Mouse (Mus musculus) lung, postnatal 4 days (tissue): ENCODE data around the gene Fbxw15.
"Not testable (repeated sequence)": the region's sequence is repeated elsewhere in the genome, so short reads cannot be mapped to it uniquely, and the experiment has no call there.

Experiments
- DNase-seq, 2 experiments: peaks; one replicate each; pipeline ENCODE4 v3.0.0; 2021

Gene Fbxw15

DNA sequence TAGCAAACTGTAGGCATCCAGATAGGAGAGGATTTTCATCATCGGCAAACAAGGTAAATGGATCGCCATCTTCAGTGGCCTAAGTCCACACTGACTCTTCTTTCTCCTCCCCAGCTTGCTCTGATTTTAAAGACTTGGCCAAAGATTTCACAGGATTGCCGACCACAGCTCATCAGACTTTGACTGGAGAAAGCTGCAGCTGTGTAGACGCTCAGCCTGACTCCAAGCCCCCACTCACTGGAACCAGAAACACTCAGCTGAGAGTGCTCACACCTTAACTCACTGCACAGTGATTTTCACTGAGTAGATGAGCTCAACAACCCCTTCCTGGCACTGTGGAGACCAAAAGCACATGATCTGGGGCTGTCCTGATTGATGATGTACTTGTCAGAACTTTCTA is at the start of gene Fbxw15:
TSS of gene Fbxw15 (minus strand) at position 101 of the 400 bp plus-strand sequence.
- not testable (repeated sequence) for DNase-seq

DNA sequence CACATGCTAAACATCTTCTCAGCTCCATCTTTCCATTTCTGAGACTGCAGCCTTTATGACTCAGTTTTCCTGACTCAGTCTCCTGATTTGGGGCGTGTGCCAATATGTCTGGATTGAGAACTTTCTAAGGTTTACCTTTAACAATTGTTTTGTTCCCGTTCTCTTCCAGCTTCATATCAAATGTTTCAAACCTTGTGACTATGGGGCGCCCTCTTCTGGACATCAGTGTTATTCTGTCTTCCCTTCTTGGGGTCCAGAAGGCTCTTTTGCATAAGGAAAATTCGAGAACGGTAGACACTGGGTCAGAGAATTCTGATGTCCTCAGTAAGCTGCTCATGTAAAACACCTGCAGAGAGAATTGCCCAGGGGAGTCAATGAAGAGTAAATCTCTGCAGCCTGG is 38.8 kb upstream of the Fbxw15 start:
- not testable (repeated sequence) for DNase-seq

DNA sequence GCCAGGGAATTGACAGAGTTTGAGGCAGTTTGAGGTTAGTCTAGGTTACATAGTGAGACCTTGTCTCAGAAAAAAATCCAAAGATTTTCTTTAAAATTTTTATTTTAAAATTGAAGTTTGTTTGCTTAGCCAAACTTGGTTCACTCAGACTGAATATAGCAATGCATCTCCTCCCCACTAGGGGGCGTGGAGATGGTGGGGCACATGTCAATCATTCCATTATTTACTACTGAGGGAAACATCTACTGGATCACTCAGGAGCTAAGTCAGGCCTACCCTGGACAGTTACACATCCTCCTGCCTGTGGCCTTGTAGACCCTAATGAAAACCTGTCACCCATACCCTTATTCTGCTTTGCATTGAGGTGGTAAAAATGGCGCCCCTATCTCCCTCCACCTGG is 34.1 kb upstream of the Fbxw15 start:
- not testable (repeated sequence) for DNase-seq

DNA sequence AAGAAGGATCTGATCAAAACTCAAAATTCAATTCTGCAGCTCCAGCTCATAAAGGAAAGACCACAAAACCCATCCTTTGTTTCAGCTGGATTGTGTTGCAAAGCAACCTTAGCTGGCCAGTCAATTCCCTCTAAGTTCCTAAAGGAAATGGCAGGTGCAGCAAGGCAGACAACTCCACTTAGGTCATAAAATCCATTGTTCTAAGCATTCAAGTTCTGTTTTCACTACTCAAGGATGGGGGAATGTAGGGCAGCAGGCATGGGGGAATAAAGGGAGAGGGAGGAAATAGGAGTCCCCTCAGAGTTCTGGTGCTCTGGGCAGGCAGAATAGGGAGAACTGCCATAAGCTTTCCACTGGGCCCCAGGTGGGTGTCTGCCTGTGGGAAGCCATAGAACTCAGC is 29.2 kb upstream of the Fbxw15 start:
- DNase-seq: no peak

DNA sequence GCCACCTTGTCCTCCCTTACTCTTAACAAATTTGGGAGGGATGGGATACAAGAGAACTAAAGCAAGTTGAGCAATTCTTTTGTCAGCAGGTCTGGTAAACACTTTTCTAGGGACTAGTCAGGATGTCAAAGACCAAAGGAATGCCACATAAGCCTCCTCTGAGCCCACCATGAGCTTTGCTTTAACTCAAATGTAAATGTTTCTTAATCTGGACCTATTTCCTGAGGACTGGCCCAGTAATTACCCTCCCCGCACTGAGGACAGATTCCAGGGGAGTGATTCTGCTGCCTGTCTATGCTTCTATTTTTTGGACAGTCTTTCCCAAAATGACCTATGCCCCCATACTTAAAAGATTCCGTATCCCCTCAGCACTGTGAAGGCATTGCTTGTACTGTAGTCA is 26.8 kb upstream of the Fbxw15 start:
- no peak for DNase-seq

DNA sequence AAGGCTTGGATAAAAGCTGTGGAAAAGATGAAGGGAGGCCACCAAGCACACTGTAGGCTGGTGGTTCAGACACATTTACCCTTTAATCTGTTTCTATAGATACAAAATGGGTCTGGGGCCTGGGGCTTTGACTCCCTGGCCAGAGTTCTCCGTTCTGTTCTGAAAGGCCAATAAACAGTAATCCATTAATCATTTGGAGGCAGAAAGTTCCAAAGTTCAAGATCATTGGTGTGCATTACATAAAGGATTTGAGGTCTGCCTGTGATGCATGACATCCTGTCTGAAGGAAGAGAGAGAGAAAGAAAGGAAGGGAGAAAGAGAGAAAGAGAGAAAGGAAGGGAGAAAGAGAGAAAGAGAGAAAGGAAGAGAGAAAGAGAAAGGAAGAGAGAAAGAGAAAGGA is 2.5 kb downstream of the Fbxw15 start:
- no peak for DNase-seq

DNA sequence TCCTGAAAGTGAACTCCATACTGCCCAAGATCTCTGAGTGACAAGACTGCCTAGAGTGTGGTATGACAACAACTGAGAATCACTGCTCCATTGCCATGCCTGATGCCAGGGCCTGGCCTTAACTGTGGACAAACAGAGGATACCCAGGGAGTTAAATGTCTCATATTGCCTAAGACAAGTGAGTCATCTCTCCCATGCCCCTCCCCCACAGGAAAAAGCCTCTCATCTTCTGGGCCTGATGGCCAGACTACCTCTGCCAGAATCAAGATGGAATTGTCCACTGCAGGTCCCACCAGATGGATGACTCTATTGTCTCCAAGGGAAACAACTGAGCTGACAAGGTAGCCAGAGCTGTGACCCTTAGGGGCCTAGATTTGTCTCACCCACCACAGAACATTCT is 6.0 kb downstream of the Fbxw15 start:
- DNase-seq: not testable (repeated sequence)

DNA sequence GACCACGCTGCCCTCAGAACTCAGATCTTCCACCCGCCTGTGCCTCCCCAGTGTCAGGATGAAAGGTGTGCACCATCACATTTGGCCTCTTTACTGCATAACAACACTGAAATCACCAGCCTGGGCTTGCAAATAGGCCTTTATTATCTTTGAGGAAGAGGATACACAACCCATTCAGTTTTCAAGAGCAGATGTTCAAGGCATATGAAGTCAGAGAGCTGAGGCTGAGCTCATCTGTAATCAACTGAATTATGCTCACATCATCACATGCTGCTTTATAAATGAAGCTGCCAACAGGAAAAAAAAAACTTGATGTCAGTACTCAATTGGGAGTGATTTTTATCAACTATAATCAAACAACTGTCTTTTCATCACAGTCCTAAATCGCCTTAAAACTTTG is 15.6 kb downstream of the Fbxw15 start:
- no peak for DNase-seq

DNA sequence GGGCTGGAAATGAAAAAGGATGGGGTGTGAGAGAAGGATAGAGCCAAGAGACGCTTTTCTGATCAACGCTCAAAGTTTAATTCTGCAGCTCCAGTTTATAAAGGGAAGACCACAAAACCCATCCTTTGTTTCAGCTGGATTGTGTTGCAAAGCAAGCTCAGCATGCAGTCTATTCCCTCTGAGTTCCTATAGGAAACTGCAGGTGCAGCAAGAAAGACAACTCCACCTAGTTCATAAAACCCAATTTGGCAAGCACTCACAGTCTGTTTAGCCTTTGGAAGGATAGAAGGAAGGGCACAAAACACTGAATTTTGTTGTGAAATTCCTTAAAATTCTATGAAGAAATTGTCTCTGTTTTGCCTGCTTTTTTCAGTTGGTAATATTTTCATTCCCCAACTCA is 18.4 kb downstream of the Fbxw15 start:
- not testable (repeated sequence) for DNase-seq

DNA sequence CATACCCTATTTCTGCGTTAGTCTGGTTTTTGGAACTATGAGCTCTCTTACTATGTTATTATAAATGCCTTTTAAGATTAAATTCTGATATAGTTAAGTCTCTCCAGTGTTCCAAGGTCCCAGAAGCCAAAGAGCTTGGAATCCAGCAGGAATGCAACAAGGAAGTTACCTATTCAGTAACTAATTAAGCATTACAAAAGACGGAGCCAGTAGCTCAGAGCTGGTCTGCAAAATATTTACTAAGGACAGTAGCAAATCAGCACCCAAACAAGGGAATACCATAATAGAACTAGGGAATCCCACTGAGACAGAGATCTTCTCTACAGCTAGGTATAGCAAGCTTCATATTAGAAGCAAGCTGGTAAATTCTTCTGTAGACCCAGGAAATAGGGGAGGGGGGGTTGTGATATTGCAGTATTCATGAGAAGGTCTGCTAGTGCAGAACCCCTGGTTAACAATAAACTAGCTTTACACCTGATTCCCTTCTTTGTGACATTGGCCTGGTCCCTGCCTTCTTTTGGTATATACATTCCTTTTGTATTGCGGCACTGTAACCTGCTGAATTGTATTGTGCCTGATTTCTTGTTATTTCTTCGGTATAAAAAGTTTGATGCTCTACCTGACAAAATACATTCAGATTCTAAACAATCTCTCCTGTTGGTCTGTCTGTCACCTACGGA is 44.5 kb downstream of the Fbxw15 start:
- no peak for DNase-seq
